Mouse (Mus musculus) C2C12 (cell line): ENCODE data around the gene Enkur.

ENCODE experiments used
- CEBPB ChIP-seq: IDR thresholded peaks from one replicate; pipeline ENCODE4 v1.6.1; 2011; ENCODE audit warnings: low read depth, mild to moderate bottlenecking, control low read depth, moderate library complexity
- CTCF ChIP-seq: IDR thresholded peaks from one replicate; pipeline ENCODE4 v1.5.1; 2011; ENCODE audit not compliant: control insufficient read depth, insufficient read depth, insufficient read length
- MAX ChIP-seq: IDR thresholded peaks from one replicate; pipeline ENCODE4 v1.6.1; 2011; ENCODE audit warnings: mild to moderate bottlenecking, control low read depth
- MYOD1 ChIP-seq: IDR thresholded peaks from one replicate; pipeline ENCODE4 v1.6.1; 2011; ENCODE audit warnings: low read depth; ENCODE audit not compliant: control insufficient read depth, insufficient read length
- USF1 ChIP-seq: IDR thresholded peaks from one replicate; pipeline ENCODE4 v1.6.1; 2011; ENCODE audit warnings: low read depth, mild to moderate bottlenecking, control low read depth, moderate library complexity

DNA sequence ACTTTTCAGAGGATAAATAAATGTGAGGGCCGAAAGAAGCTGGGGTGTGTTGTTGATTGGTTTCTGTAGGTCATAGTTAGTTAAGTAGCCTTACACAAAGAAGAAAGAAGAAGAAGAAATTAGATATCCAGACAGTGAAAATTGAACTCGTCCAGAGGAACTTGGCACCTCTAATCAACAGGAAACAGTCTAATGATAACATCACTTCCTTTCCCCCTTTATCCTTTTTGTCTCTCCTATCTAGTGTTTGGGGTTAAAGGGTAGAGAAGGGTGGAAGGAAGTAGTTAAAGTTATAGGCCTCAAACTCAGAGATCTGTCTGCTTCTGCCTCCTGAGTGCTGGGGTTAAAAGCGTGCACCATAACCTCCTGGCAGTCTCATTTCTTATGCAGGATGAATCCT lies 32.4 kb downstream of the Enkur start:
- no peak for TF ChIP-seq CTCF
- no peak for TF ChIP-seq MAX
- no peak for TF ChIP-seq MYOD1
- TF ChIP-seq USF1, result no peak
- no peak for TF ChIP-seq CEBPB
